Mouse (Mus musculus) ovary, postnatal 14 days (tissue): Measurements from ENCODE around the gene Susd6.
"Not testable (repeated sequence)": the region's sequence is repeated elsewhere in the genome, so short reads cannot be mapped to it uniquely, and the experiment has no call there.

Source experiments
- DNase-seq: peaks from one replicate; pipeline ENCODE4 v3.0.0; 2022; ENCODE audit warnings: low spot score

Susd6 gene

DNA sequence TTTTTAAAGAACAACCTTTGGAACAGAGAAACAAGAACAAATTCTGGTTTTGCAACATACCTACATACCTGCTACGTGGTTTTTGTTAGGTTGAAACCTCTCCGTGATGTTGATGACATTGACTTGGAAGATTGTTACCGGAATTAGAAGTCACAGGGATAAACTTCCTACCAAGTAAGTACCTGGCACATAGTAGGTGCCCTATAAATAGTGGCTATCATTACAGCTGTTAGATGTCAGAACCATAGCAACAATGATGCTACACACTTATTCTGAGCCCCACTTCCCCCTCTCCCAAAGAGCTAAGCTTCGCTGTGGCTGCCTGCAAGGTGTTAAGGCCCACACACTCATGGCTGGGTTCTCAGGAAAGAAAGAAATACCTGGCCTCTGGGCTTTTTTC lies 4.7 kb upstream of the Susd6 start:
- DNase-seq = no peak

DNA sequence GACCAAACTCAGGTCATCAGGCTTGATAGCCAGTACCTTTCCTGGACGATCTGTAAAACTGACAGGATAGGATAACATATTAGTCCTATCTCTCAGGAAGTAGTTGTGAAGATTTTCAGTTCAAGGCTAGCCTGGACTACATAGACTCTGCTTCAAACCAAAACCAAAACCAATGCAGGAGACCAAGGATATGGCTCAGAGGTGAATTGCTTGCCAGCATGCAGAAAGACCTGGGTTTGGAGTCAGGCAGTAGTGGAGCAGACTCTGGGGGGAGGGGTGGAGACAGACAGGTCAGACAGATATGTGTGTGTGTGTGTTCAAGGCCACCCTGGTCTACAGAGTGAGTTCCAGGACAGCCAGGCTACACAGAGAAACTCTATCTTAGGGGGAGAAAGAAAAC lies 3.7 kb upstream of the Susd6 start:
- DNase-seq = no peak

- DNase-seq = no peak
Observed at GRCm38 (mm10) chr12:80787604-80788003, 2.7 kb upstream of the Susd6 start.

DNA sequence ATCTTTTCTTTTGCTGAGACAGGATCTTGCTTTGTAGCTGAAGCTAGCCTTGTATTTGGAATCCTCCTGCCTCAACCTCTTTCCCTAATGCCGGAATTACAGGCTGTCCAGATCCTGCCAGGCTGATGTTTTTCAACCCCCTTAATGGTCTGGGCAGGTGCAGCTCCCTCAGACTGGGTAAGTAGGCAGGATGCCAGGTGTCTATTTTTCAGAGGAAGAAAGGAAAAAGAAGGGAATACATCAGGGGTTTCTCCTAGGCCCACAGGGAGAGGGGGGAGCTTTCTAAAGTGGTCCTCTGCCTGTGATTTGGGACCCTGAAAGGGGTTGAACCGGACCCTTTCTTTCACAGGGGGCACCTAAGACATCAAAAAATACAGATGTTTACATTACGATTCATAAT lies 2.1 kb upstream of the Susd6 start:
- DNase-seq = no peak

DNA sequence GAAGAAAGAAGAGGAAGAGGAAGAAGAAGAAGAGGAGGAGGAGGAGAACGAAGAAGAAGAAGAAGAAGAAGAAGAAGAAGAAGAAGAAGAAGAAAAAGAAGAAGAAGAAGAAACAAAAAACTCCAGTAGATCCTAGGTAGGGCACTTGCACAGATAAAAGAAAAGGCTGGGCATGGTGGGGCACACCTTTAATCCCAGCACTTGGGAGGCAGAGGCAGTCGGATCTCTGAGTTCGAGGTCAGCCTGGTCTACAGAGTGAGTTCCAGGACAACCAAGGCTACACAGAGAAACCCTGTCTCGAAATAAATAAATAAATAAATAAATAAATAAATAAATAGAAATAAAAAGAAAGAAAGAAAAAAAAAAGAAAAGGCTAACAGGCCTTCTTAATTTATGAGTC lies 1.0 kb upstream of the Susd6 start:
- DNase-seq = not testable (repeated sequence)

DNA sequence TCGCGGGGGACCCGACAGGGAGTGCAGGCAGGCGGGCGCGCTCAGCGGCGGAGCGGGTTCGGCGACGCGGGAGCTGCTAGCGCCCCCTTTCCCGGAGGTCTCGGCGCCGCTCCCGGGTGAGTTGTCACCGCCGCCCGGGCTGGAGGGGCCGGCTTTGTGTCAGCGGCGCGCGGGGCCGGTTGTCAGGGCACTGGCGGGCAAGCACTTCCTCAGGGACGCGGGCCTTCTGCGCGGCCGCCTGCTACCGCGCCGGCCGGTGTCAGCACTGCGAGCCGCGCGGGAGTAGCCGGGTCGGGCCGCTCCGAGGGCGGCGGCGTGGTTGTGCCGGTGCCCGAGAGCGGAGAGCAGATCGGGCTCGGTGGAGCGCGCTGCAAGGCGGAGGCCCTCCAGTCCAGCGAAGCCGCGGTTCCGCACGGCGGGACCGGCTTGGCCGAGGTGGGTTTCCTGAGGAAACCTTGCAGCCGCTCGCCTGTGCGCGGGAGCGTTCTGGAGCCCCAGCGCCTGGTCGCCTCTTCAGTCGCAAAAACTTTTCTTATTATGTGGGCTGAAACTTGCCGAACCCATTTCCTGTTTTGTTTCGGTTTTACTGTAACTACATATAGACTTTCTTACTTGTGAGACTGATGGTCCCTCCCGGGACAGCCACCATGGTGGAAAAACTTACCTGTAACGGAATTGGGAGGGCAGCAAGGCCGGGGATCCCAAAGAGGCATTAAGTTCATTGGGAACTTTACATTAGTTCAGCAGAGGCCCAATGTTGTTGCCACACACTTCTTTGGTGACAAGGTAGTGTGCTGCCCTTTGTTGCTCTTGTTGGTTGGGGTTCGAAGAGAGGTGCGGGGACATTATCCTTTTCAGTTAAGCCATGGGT lies 625 bp downstream of the Susd6 start:
- no peak for DNase-seq

DNA sequence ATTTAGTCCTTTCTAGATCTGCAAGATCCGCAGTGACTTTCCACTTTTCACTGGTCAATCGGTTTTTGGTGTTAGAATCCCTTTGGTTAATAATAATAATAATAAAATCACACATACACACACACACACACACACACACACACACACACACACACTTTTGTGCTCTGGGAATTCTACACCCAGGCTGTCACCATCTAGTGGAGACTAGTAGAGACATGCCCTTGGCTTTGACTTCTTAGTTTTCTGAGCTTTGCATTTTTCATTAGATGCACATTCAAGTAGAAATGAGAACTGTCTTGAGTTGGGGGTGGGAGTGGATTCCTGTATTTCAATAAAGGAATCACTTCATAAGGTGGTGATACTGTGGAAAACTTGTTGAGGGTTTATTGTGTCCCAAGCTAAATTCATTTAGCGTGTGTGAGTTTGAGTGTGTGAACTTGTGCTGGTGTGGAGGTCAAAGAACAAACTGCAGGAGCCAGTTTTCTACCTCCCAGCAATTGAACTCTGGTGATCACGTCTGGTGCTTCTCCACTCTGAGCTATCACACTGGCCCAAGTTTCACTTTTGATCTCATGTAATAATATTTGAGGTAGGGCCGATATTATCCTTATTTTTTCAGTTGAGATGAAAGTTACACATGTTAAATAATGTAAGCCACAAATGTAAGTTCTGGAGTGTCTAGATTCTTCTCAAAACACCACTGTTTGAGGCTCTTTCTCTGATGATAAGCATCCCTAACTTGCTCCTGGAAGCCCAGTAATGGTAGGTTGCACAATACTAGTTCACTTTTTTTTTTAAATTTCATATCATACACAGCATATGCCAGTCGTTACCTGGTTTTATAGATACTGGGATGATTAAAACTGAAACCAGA lies 1.5 kb downstream of the Susd6 start:
- no peak for DNase-seq

GRCm38 (mm10) chr12:80792867-80793266 lies 2.6 kb downstream of the Susd6 start:
- DNase-seq = no peak

GRCm38 (mm10) chr12:80793535-80793934 lies 3.2 kb downstream of the Susd6 start:
- no peak for DNase-seq

DNA sequence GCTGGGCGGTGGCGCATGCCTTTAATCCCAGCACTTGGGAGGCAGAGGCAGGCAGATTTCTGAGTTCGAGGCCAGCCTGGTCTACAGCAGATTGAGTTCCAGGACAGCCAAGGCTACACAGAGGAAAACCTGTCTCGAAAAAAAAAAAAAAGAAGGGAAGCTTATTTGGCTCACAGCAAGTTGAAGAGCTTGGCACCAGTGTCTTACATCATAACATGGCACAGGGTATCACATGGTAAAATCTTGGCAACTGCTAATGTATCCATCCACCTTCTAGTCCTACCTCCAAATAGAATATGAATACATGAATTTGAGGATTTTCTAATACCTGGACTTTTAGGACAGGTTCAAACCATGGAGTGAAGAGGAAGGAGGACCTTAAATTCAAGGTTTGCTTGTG lies 4.2 kb downstream of the Susd6 start:
- no peak for DNase-seq

GRCm38 (mm10) chr12:80794935-80795785 lies 4.8 kb downstream of the Susd6 start:
- DNase-seq = no peak

DNA sequence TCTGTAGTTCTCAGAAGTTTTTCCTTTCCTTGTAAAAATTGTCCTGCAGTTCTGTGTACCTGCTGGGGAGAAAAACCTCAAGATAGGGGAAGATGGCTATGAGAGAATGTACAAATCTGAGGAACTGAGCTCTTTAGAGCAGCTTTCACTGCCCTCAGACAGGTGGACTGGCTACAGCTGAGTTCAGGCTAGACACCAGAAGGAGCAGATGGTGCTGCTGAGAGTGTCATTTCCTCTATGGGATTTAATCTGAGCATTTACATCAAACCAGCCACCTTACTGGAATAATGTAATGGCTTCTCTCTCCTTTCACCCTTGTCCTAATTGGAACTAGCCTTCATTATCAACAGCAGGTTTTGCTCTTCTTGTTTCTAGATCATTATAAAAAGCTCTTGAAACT lies 8.0 kb downstream of the Susd6 start:
- DNase-seq = no peak

DNA sequence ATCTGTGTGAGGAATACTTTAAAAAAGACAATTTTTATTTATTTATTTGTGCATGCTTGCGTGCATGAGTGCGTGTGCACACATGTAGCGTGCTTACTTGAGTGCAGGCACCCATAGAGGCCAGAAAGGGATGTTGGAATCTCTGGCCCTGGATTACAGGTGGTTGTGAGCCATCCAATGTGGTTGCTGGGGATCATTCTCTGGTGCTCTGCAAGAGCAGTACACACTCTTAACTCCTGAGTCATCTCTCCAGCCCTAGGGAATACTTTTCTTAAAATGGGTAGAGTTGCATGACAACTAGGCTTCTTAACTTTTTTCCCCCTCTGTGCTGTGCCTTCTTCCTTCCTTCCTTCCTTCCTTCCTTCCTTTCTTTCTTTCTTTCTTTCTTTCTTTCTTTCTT lies 9.8 kb downstream of the Susd6 start:
- no peak for DNase-seq

DNA sequence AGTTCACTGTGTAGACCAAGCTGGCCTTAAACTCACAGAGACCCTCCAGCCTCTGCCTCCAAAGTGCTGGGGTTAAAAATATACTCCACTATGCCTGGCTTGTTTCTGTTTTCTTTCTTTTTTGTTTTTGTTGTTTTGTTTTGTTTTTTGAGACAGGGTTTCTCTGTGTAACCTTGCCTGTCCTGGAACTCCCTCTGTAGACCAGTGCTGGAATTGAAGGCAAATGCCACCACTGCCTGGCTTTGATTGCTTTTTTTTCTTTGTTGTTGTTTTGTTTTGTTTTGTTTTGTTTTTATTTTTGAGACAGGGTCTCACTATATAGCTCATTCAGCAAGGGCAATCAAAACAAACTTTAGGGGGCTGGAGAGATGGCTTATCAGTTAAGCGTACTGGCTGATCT lies 11.1 kb downstream of the Susd6 start:
- DNase-seq = no peak

GRCm38 (mm10) chr12:80803924-80804323 lies 13.6 kb downstream of the Susd6 start:
- peak; percentile 66 for DNase-seq

- no peak for DNase-seq
Observed at GRCm38 (mm10) chr12:80804861-80805428, 14.6 kb downstream of the Susd6 start.

DNA sequence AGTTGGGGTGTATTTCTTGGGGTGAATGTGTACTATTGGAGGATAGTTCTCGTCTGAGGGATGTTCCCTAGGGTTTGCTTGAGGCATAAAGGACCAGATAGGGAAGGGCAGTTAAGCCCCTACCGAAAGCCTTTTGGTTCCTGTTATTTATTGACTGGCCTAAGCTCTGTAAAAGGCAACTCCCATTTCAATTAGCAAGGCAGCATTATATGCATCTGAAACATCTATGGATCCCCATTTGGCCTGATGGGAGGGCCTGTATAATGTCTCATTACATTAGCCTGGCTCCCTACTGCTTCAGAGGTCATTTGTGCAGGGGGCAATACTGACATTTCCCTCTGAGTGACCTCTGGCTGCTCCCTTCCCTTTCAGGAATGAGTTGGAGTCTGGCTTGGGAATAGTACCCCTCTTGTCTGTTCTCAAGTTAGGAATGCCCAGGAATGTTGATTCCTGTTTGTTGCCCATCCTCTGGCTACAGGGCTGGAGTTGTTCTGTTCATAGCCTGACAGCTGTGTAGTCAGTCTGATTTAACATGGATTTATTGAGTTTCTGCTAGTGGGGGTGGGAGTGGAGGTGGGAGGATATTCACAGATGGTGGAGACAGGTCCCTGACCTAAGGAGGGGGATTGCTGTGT lies 17.3 kb downstream of the Susd6 start:
- no peak for DNase-seq

GRCm38 (mm10) chr12:80810005-80810404 lies 19.7 kb downstream of the Susd6 start:
- no peak for DNase-seq

GRCm38 (mm10) chr12:80811646-80812509 lies 21.6 kb downstream of the Susd6 start:
- DNase-seq = no peak

DNA sequence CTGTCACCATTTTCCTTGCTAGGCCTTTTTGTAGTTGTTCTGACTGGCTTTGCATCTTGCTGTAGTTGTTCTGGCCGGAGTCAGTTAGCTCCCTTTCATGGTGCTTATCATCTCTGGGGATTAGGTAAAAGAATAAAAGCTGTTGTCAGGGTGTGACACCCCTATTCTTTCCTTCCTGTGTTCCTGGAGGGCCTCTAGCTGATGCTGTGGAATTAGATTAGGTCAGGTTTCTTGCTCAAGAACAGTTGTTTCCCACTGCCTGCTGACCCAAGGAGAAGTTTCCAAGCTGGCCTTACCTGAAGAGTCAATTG lies 22.2 kb downstream of the Susd6 start:
- DNase-seq = no peak

DNA sequence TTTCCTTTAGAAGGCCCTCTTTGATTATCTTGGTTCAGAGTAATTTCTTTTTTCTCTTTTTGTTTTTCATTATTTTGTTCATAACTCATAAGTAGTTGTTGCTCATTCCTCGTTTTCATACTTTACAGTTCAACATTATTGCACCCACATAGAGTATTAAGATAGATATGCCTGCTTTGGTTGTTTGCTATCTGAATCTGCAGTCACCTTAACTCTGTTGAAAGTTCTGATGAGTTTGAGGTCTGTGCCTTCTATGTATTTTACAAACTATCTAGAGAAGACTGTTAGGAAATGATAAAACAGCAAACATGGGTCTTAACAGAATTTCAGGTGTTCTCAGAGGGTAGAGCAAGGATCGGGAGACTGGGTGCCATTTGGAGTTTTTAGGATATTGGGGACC lies 23.1 kb downstream of the Susd6 start:
- no peak for DNase-seq
